Mouse (Mus musculus) cerebellum, adult (tissue): ENCODE measurements around the gene Cmklr1.

Experiments
- ATAC-seq: cut with Nextera tagmentation; 2 replicates; pipeline ENCODE4 v1.9.2; 2017; ENCODE audit warnings: mild to moderate bottlenecking, moderate library complexity, mixed read lengths; ENCODE audit not compliant: insufficient number of reproducible peaks, low FRiP score, low TSS enrichment

The Cmklr1 gene

GRCm38 (mm10) chr5:113654821-113655220, 4.6 kb upstream of the Cmklr1 start:
- no peak for ATAC-seq

- ATAC-seq: no peak
These were observed 4.0 kb upstream of the Cmklr1 start for GRCm38 (mm10) chr5:113654206-113654605.

GRCm38 (mm10) chr5:113652215-113652614, 2.0 kb upstream of the Cmklr1 start:
- ATAC-seq: no peak

- no peak for ATAC-seq
These were observed 1.5 kb downstream of the Cmklr1 start for GRCm38 (mm10) chr5:113648647-113649211.

GRCm38 (mm10) chr5:113647141-113647540, 3.1 kb downstream of the Cmklr1 start:
- no peak for ATAC-seq

- ATAC-seq: no peak
These were observed 5.7 kb downstream of the Cmklr1 start for GRCm38 (mm10) chr5:113644520-113644919.

GRCm38 (mm10) chr5:113643107-113643848, 6.9 kb downstream of the Cmklr1 start:
- peak; percentile 69 for ATAC-seq

- ATAC-seq: no peak
These were observed 9.2 kb downstream of the Cmklr1 start for GRCm38 (mm10) chr5:113641066-113641465.

GRCm38 (mm10) chr5:113639126-113639525, 11.1 kb downstream of the Cmklr1 start:
- no peak for ATAC-seq

- ATAC-seq: no peak
These were observed 12.2 kb downstream of the Cmklr1 start for GRCm38 (mm10) chr5:113638055-113638454.

GRCm38 (mm10) chr5:113637631-113638030, 12.6 kb downstream of the Cmklr1 start:
- ATAC-seq: 0 out of 2 replicates have a peak, but pooled peaks have one; percentile 16

GRCm38 (mm10) chr5:113635861-113636565, 14.2 kb downstream of the Cmklr1 start:
- no peak for ATAC-seq

GRCm38 (mm10) chr5:113634887-113635610, 15.2 kb downstream of the Cmklr1 start:
- no peak for ATAC-seq

GRCm38 (mm10) chr5:113634024-113634651, 16.1 kb downstream of the Cmklr1 start:
- peak; percentile 15; the same call in 1 of the 2 replicates for ATAC-seq

GRCm38 (mm10) chr5:113633037-113633714, 17.1 kb downstream of the Cmklr1 start:
- ATAC-seq: no peak

- ATAC-seq: no peak
These were observed 20.1 kb downstream of the Cmklr1 start for GRCm38 (mm10) chr5:113630116-113630515.

GRCm38 (mm10) chr5:113629248-113629647, 21.0 kb downstream of the Cmklr1 start:
- no peak for ATAC-seq

GRCm38 (mm10) chr5:113627820-113628437, 22.3 kb downstream of the Cmklr1 start:
- no peak for ATAC-seq

- ATAC-seq: no peak
These were observed 23.2 kb downstream of the Cmklr1 start for GRCm38 (mm10) chr5:113626991-113627390.
